In the genomic region with DNA sequence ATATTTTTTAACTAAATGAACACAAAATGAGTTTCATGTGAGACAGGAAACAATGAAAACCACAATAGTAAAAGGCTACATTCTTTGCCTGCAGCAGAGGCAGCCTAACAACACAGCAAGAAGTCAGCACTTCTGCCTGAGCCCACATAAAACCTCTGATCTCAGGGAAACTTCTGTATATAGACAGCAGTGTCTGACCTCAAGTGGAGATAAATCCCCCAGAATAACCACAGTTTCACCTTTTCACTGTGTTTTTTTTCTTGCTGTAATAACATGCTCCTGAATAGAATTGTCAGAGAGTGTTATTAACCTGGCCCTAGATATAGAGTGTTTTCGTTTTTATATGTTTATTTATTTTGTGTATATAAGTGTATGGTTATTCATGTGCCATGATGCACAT, we compare ENCODE assay signal across 16 mouse cellular contexts.
"Had no signal": no experiment of that assay in that cellular context is flagged by ENCODE, and none has a peak within 500 bp of the region (broad histone marks: within the 10 kb centered on the region; RNA-seq: fewer than 3 reads in every experiment).

No protein-coding gene starts in this region.

- H3K27me3 ChIP-seq: neural tube, embryonic 13.5 days; neural tube, embryonic 15.5 days; stomach, embryonic 15.5 days had no signal

- H3K4me1 ChIP-seq: neural tube, embryonic 13.5 days; neural tube, embryonic 15.5 days; stomach, embryonic 15.5 days had no signal

- H3K4me3 ChIP-seq: neural tube, embryonic 13.5 days; neural tube, embryonic 15.5 days; stomach, embryonic 15.5 days had no signal

- H3K9ac ChIP-seq: neural tube, embryonic 13.5 days; neural tube, embryonic 15.5 days; stomach, embryonic 15.5 days had no signal

- DNase-seq: retina, postnatal 1 day; right cerebral cortex, adult 18-20 months; right cerebral cortex, postnatal 14 days; right cerebral cortex, postnatal 25 days; right cerebral cortex, postnatal 4 days; spleen, adult 18-20 months; thymus, adult 18-20 months; thymus, adult 2 months; thymus, postnatal 14 days; thymus, postnatal 25 days; thymus, postnatal 36 days; thymus, postnatal 4 days had no signal

- H3K36me3 ChIP-seq: neural tube, embryonic 13.5 days; neural tube, embryonic 15.5 days; stomach, embryonic 15.5 days had no signal

- H3K9me3 ChIP-seq: neural tube, embryonic 13.5 days; neural tube, embryonic 15.5 days; stomach, embryonic 15.5 days had no signal

- H3K27ac ChIP-seq: neural tube, embryonic 13.5 days; neural tube, embryonic 15.5 days; stomach, embryonic 15.5 days; stomach, postnatal 0 days had no signal
